Mouse (Mus musculus) erythroblast, embryonic 14.5 days (primary cell): Measurements from ENCODE around the gene Abcd1. TPM values are rescaled to one million over a fixed set of nuclear protein-coding genes. Genes with fewer than 3 reads are reported as not detected.
"Not testable (repeated sequence)": the region's sequence is repeated elsewhere in the genome, so short reads cannot be mapped to it uniquely, and the experiment has no call there.

Experiments
- H3K27me3 ChIP-seq: 2 replicates; pipeline ENCODE4 v1.6.1; 2012; ENCODE audit warnings: inconsistent platforms; ENCODE audit not compliant: control insufficient read depth
- H3K36me3 ChIP-seq: 2 replicates; pipeline ENCODE4 v1.6.1; 2012; ENCODE audit warnings: mild to moderate bottlenecking, inconsistent platforms; ENCODE audit not compliant: control insufficient read depth
- H3K4me1 ChIP-seq: 2 replicates; pipeline ENCODE4 v1.6.1; 2012; ENCODE audit warnings: inconsistent platforms; ENCODE audit not compliant: control insufficient read depth
- H3K4me3 ChIP-seq: replicated peaks from 2 replicates; pipeline ENCODE3; 2012; ENCODE audit warnings: moderate library complexity, mild to moderate bottlenecking, inconsistent platforms
- H3K9me3 ChIP-seq: 2 replicates; pipeline ENCODE4 v1.6.1; 2012; ENCODE audit warnings: low read length, inconsistent platforms, mixed read lengths; ENCODE audit not compliant: control insufficient read depth
- GATA1 ChIP-seq: IDR thresholded peaks from 2 replicates; pipeline ENCODE4 v1.6.1; 2012; ENCODE audit warnings: low read length, inconsistent platforms, mixed read lengths
- TAL1 ChIP-seq: IDR thresholded peaks from 3 replicates; pipeline ENCODE4 v1.6.1; 2012; ENCODE audit warnings: low read length, inconsistent platforms, mixed read lengths
- polyA plus RNA-seq: library from polyadenylated mRNA; stranded (reverse); fragments of >175 nt; gene quantifications from 2 replicates; pipeline ENCODE4 v1.2.3, GENCODE M21; 2012

Gene Abcd1
- polyA plus RNA-seq, 1 experiment: 1.6 TPM

DNA sequence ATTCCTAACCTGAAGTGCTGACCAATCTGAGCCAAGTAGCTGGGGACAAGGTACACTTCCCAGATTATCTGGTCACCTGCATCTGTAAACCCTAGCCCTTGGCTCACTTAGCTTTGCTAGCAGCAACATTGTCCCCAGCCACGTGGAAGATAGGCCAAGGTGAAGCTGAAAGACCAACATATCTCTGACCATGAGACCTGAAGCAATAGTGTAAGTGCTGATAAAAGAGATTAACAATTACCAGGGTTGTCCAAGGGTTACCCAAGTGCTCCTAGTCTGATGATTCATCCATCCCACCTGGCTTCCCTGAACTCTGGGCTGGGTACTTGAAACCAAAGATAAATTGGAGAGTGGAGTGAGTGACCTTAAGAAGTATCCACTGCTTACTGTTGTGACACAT, 14.5 kb downstream of the Abcd1 start:
- Histone ChIP-seq H3K27me3 (no peaks in the 10 kb centered on the region), H3K4me3 (no peak overlapping the region), H3K36me3 (peaks cover 22% of the 10 kb centered on the region), H3K4me1 (no peaks in the 10 kb centered on the region), H3K9me3 (no peaks in the 10 kb centered on the region)
- TF ChIP-seq TAL1 (no peak), GATA1 (no peak)

- H3K4me1 ChIP-seq: no peaks in the 10 kb centered on the region
- peaks cover 4% of the 10 kb centered on the region; the same call in 1 of the 2 replicates for H3K36me3 ChIP-seq
- H3K9me3 ChIP-seq: no peaks in the 10 kb centered on the region
- H3K4me3 ChIP-seq: no peak overlapping the region
- TF ChIP-seq GATA1 (no peak), TAL1 (no peak)
- no peaks in the 10 kb centered on the region for H3K27me3 ChIP-seq
These were observed 21.8 kb downstream of the Abcd1 start for GRCm38 (mm10) chrX:73738155-73738554.

DNA sequence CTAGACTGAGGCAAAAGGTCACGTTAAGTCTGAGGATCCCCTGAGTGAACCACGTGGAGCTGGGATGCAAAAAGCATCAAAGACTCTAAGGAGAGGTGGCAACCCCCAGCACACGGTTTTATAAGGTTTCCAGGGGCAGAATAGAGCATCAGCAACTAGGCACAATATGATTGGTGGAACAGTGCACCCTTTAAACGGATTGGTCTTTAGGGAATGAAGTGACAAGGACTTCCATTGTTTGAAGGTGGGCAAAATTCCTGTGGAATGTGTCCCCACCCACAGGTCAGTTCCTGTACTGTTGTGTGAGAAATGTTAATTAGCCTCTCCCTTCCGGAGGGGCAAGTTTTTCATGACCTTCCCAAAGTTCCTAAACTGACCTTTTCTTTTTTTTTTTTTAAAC, 22.8 kb downstream of the Abcd1 start:
- no peak for TF ChIP-seq GATA1
- TF ChIP-seq TAL1: no peak
- Histone ChIP-seq H3K27me3 (no peaks in the 10 kb centered on the region), H3K4me1 (no peaks in the 10 kb centered on the region), H3K4me3 (no peak overlapping the region), H3K36me3 (peaks cover 3% of the 10 kb centered on the region; the same call in 1 of the 2 replicates), H3K9me3 (no peaks in the 10 kb centered on the region)

DNA sequence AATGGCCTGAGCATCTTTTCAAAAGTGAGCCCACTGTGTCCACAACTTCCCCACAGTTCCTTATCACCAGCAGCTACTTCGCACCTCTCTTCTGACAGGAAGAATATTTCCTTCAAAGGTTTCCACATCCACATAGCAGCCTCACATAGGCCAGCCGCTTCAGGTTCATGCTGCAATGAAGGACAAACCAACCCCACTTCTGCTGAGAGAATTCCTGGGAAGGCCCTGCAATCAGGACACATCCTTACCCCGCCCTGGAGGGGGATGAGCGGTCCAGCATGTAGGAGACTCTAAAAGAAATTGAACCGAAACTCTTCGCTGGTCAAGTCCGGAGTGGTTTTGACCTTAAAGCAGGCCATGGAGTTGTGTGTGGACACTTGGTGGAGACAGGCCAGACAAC, 23.4 kb downstream of the Abcd1 start:
- H3K4me3 ChIP-seq, H3K9me3 ChIP-seq, H3K27me3 ChIP-seq, H3K4me1 ChIP-seq, H3K36me3 ChIP-seq: not testable (repeated sequence)

- TF ChIP-seq TAL1 (no peak), GATA1 (no peak)
- Histone ChIP-seq H3K9me3 (no peaks in the 10 kb centered on the region), H3K36me3 (no peaks in the 10 kb centered on the region), H3K27me3 (no peaks in the 10 kb centered on the region), H3K4me1 (no peaks in the 10 kb centered on the region), H3K4me3 (no peak overlapping the region)
These were observed 28.5 kb downstream of the Abcd1 start for GRCm38 (mm10) chrX:73744774-73745481.

GRCm38 (mm10) chrX:73748977-73749376, 32.6 kb downstream of the Abcd1 start:
- H3K27me3 ChIP-seq: no peaks in the 10 kb centered on the region; the same call in 1 of the 2 replicates
- no peaks in the 10 kb centered on the region for H3K9me3 ChIP-seq
- no peak for TF ChIP-seq TAL1
- no peak for TF ChIP-seq GATA1
- H3K4me3 ChIP-seq: no peak overlapping the region
- no peaks in the 10 kb centered on the region for H3K36me3 ChIP-seq
- H3K4me1 ChIP-seq: no peaks in the 10 kb centered on the region

DNA sequence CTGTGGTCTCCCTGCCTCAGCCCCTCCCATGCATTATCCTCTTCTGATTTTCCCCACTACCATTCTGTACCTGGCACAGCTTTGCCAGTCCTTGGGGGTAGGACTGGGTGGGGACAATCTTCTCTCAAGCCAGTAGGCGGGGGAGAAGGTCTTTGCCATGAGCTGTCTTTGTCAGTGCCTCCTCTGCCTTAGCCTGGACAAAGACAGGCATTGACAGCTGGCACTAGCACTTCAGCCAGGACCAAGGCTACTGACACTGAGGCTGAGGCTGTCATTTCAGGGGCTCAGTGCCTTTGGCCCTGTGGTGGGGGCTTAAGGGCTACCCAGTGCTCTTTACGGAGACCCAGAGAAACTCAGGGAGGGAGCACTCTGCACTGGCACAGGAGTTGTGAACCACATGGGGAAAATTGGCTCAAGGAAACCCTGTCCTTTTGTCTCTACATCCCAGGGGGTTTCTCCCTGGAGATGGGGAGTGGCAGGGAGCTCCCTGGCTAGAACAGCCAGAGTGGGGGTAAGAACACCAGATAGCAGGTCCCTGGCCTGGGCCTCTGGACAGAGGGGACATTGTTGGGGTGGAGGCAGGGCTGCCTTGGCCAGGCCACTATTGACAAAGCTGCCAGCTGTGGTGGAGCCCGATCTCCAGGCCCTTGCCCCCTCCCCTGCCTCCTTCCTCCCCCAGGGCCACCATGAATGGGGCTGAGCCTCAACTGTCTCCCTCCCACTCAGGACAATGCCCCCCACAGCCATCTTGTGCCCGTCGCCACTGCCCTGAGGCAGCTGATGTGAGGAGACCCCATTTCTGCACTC, 40.1 kb downstream of the Abcd1 start, which contains the start of gene Plxnb3:
Gene Plxnb3 (plus strand): TSS at position 757 of the 807 bp plus-strand sequence.
- peaks cover 5% of the 10 kb centered on the region; the same call in 1 of the 2 replicates for H3K27me3 ChIP-seq

GRCm38 (mm10) chrX:73758611-73759290, 42.4 kb downstream of the Abcd1 start:
- no peak for TF ChIP-seq GATA1
- no peak for TF ChIP-seq TAL1
- H3K36me3 ChIP-seq: no peaks in the 10 kb centered on the region
- H3K4me1 ChIP-seq: no peaks in the 10 kb centered on the region
- H3K27me3 ChIP-seq: peaks cover 5% of the 10 kb centered on the region; the same call in 1 of the 2 replicates
- no peaks in the 10 kb centered on the region for H3K9me3 ChIP-seq
- no peak overlapping the region for H3K4me3 ChIP-seq

More for the DNA sequence above, 40.1 kb downstream of the Abcd1 start, which contains the start of gene Plxnb3:
- Histone ChIP-seq H3K4me1 (no peaks in the 10 kb centered on the region), H3K36me3 (no peaks in the 10 kb centered on the region), H3K4me3 (no peak within 1 kb of the TSS), H3K9me3 (no peaks in the 10 kb centered on the region)
- TF ChIP-seq GATA1 (no peak), TAL1 (no peak)

DNA sequence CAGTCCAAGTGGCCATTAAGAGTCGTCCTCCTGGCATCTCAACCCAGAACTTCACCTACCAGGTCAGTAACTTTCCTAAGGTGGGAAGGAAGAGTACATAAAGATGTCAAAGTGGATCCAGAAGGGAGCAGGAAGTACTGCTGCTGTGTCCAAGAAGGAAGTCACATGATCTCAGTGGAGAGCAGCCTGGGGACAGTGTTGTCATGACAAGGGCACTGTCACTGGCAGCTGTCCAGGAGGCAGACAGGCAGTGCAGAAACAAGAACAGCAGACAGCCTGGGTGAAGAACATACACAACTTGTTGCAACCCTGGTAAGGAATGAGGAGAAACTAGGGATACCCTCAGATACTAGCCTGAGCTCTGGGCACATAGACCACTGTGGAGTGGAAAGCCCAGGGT, 48.9 kb downstream of the Abcd1 start:
- no peaks in the 10 kb centered on the region for H3K4me1 ChIP-seq
- H3K36me3 ChIP-seq: no peaks in the 10 kb centered on the region
- H3K4me3 ChIP-seq: no peak overlapping the region
- no peak for TF ChIP-seq TAL1
- no peak for TF ChIP-seq GATA1
- H3K9me3 ChIP-seq: no peaks in the 10 kb centered on the region
- no peaks in the 10 kb centered on the region; the same call in 1 of the 2 replicates for H3K27me3 ChIP-seq
